Mouse (Mus musculus) cerebellum, adult 8-10 months (tissue): Measurements from ENCODE around the gene AU022252.

Source experiments
- DNase-seq: peaks from one replicate; pipeline ENCODE4 v3.0.0; 2022

AU022252 gene

DNA sequence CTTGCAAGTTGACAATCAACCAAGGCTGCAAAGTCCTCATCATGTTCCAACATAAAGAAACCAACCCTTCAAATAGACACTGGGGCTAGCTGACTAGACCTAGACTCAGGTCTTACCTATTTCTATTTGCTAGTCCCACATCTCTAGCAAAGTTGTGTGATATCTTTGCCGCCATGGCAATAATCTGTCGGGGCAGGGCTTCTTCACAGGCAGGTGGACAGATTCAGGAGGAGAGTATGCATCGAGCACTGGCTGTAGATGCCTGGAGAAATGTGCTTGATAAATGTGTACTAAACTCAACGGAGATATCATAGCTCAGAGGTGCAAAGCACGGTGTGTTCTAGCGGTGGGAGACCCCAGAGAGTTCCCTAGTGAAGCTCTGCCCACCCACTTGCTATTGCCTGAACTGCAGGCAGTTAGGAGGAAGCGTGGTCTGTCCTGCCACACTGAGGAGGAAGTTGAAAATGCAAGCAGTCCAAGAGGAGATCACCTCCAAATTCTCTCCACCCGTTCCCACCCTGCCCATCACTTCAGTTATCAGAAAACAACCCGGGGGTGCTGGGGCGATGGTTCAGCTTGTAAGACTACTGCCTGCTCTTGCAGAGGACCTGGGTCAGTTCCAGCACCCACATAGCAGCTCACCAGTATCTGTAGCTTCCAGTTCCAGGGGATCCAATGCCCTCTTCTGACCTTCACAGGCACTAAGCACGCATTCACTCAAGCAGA is 44.3 kb downstream of the AU022252 start:
- DNase-seq = no peak

DNA sequence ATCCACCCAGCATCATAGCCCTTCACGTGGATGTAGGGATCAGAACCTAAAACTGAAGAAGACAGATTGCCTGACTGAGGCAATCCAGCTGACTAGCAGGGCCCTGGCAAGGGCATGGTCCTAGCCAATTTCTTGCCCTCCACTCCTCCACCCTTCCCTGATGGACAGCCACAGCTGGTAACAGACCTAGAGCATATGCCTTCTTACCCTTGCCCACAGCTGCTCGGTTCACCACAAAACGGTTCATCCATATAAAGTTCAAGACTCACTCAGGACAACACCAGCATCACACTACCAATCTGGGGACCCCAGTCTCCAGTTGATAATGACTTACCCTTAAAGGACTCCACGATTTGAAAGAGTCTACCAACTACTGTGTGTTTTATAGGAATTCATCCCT is 46.7 kb downstream of the AU022252 start:
- no peak for DNase-seq

DNA sequence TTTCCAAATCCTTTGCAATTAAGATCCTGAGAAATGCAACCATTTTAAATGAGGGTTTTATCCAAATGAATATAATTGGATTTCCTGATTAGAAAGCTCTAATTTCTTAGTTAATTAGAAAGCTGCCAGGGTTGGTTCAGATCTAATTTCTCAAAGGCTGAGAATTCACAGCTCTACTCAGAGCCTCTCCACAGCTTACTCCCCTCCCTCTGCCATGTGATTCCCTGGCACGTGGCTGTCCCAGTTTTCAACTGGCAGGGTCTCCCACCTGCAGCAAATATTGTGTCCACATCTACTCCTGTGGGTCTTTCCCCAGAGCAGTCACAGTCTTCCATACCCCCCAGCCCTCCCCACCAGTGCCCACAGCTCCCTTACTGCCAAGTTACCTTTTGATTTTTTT is 49.0 kb downstream of the AU022252 start:
- no peak for DNase-seq

DNA sequence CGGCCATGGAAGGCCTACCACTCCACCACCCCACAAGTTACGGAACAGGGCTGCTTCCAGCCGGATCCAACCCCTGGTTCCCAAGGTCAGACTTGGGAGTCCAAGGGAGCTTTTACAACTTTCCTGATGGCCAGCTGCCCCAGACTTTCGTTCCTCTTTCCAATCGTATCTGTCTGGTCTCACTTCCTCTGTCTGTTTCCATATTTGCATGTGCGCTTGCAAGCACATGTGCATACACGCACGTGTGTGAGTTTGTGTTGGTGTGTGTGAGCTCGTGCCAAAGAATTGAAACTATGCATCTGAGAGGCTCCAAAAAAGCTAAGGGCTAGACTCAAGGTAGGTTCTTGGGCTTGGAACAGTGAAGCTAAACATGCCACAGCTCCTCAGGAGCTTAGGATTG is 51.1 kb downstream of the AU022252 start:
- no peak for DNase-seq

- no peak for DNase-seq
Measured at GRCm38 (mm10) chr4:119180133-119180707, 52.3 kb downstream of the AU022252 start.

DNA sequence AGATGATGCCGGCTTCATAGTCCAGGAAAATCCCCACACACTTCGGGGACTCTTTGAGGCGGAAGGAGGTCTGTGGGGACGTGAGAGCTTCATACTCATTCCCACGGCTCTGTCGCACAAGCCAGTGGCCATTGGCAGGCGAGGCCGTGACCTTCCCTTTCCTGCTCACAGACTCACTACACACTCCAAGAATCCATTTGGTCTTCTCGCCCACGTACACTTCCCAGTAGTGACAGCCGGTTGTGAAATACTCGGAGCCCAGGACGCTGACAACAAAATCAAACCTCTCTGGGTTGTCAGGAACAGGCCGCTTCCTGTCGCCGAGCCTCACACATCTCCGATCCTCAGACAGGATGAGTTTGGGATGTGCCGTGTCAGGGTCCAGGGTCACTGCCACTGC is 54.2 kb downstream of the AU022252 start:
- no peak for DNase-seq

DNA sequence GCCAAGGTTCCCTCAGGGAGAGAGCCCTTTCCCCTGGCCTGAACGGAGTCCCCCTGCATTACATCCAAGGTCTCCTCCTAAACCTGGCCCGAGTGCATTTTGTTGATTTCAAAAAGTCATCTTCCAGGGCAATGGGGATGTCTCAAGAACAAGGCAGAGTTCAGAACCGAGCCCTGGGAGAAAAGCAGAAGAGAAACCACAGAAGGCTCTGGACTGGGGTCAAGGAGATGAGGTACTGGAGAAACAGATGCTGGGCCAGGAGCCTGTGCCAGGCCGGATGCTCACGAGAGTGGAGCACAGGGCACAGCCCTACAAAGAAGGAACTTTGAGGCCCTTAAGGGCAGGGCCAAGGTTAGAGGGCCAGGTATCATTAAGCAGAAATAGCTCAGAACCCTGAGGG is 54.8 kb downstream of the AU022252 start:
- no peak for DNase-seq

DNA sequence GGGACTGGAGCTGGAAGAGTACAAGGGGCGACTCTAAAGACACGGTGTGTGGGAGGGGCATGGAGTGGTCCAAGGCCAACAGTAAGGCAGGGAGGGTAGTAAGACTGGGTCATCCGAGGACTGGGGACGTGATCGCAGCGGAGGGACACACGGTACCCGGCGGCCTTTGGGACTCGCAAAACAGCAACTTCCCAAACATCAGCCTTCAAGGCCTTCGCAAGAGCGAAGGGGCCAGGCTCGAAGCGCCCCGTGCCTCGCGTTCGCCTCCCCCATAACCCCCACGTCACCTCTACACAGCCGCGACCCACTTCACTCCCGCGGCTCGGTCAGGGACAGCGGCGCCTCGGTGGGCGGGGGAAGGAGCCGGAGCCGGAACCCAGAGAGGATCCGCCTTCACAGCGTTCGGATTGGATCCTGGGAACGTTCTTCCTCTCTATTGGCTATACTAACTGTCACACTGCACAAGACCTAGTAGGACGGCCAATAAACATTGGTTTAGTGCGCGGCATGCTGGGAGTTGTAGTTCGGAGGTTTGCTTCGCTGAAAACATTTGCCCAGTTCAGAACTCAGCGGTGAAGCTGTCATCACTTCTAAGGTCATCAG is 58.6 kb downstream of the AU022252 start, which contains the start of gene Zfp691:
Gene Zfp691 (minus strand): TSS at position 345 of the 603 bp plus-strand sequence.
- peak; percentile 94 for DNase-seq

GRCm38 (mm10) chr4:119172919-119173650 is 59.4 kb downstream of the AU022252 start:
- DNase-seq = peak; percentile 27

DNA sequence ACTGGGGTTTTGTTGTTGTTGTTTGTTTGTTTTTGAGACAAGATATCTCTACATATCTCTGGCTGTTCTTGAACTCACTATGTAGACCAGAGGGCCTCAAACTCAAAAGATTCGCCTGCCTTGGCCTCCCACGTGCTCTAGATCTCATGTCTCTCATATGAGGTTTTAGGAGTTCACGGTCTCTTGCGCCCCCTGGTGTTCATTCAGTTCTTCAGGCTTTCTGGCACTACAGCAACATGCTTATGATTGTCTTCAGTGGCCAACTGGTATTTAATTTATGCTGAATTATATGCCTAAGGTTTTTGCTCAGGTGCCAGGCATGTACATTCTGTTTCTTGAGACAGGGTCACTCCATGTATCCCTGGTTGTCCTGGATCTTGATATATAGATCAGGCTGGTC is 64.8 kb downstream of the AU022252 start:
- peak; percentile 86 for DNase-seq

- DNase-seq = no peak
Measured at GRCm38 (mm10) chr4:119167068-119167467, 65.4 kb downstream of the AU022252 start.

- DNase-seq = no peak
Measured at GRCm38 (mm10) chr4:119165916-119166315, 66.6 kb downstream of the AU022252 start.

- DNase-seq = no peak
Measured at GRCm38 (mm10) chr4:119162990-119163389, 69.5 kb downstream of the AU022252 start.

GRCm38 (mm10) chr4:119161358-119161757 is 71.2 kb downstream of the AU022252 start:
- no peak for DNase-seq

DNA sequence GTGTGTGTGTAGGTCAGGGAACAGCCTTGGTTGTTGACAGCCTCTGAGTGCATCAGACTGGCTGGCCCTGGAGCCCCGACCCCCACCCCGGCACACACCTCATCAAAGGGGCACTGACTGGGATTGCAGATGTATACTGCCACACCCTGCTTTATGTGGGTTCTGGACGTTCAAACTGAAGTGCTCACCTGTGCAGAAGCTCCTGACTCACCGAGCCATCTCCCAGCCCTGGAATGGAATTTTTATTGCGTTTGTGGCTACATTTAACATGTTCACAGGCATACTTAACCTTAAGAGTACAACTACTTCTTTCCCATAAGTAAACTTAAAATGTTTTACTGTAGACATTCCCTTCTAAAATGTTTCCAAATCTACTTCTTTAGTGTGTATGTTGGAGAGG is 74.6 kb downstream of the AU022252 start:
- no peak for DNase-seq

- DNase-seq = peak; percentile 47
Measured at GRCm38 (mm10) chr4:119157186-119157585, 75.3 kb downstream of the AU022252 start.
